Mouse (Mus musculus) inflammation-experienced regulatory T-cells (primary cell): ENCODE data around the gene Gm11060. TPM values are rescaled to one million over a fixed set of nuclear protein-coding genes. Genes with fewer than 3 reads are reported as not detected.

Experiments
- polyA plus RNA-seq, 2 experiments: library from polyadenylated mRNA; unstranded; fragments of 100-300 nt; shearing (Covaris generic); gene quantifications; one replicate each; pipeline ENCODE4 v1.2.1; 2017

The Gm11060 gene
- not detected for polyA plus RNA-seq

GRCm38 (mm10) chr2:105091718-105092117 lies at the start of gene Gm11060:
Gene Gm11060 (plus strand): TSS chr2:105092018.

GRCm38 (mm10) chr2:105126279-105126678 lies 34.5 kb downstream of the Gm11060 start, which contains the start of gene Wt1:
Gene Wt1 (plus strand): TSS chr2:105126529.

Other genes with a start within 250 kb of the Gm11060 start
- gene Prrg4, start 242.1 kb upstream of the Gm11060 start, polyA plus RNA-seq: 1 to 10 TPM; 1.4 to 2.9 TPM
- 1 to 10 TPM; 1.8 to 1.9 TPM for gene Ccdc73, start 224.2 kb upstream of the Gm11060 start, polyA plus RNA-seq
- 100 to 1,000 TPM; 268 to 287 TPM for gene Eif3m, start 74.9 kb upstream of the Gm11060 start, polyA plus RNA-seq
- gene Wt1, start 34.5 kb downstream of the Gm11060 start, polyA plus RNA-seq: under 1 TPM; 0.24 to 0.65 TPM
- 1 to 10 TPM in 1 of 2 experiments, under 1 TPM in 1; 0.20 to 1.8 TPM for gene Them7, start 132.3 kb downstream of the Gm11060 start, polyA plus RNA-seq